Mouse (Mus musculus) thymus, adult 2 months (tissue): ENCODE measurements around the gene 1700020D05Rik.

Experiments used
- CTCF ChIP-seq: fragments of 200-500 bp; IDR thresholded peaks from 2 replicates; pipeline ENCODE4 v1.5.1; 2012; ENCODE audit warnings: mild to moderate bottlenecking, control low read depth, low read length, moderate library complexity, borderline replicate concordance; ENCODE audit not compliant: control insufficient read depth, poor library complexity, insufficient read depth; ENCODE audit errors: extremely low read depth
- POLR2A ChIP-seq: fragments of 200-500 bp; IDR thresholded peaks from 2 replicates; pipeline ENCODE4 v1.6.1; 2012; ENCODE audit warnings: mild to moderate bottlenecking, low read length, control low read depth, moderate library complexity; ENCODE audit not compliant: control insufficient read depth, poor library complexity, insufficient read depth; ENCODE audit errors: extremely low read depth

DNA sequence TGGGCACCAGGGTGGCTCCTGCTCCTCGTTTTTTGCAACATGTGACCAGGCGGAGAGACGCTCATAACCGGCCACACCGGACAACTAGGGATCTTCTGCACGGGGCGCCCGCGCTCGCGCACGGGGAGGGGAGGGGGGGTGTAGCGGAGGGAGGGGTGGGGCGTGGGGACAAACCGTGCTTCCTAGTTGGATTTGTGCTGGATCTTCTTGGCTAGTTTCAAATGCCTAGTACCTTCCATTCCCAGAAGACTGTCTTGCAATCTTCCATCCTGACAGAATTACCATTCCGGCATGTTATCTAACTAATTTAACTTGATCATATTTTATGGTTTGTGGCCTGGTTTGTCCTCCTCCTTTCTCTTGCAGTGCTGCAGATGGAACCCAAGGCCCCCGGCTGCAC, at the start of gene 1700020D05Rik:
- no peak for TF ChIP-seq CTCF
- TF ChIP-seq POLR2A: no peak
